Mouse (Mus musculus) left cerebral cortex, adult 2 months (tissue): Measurements from ENCODE around the gene Usp40. TPM values are rescaled to one million over a fixed set of nuclear protein-coding genes. Genes with fewer than 3 reads are reported as not detected.

ENCODE experiments used
- DNase-seq, 2 experiments: peaks; one replicate each; pipeline ENCODE4 v3.0.0; 2021 to 2022; ENCODE audit warnings: low spot score in 2 of 2, mixed read lengths in 1 of 2; ENCODE audit errors: extremely low spot score in 1 of 2
- H3K27ac ChIP-seq: fragments of 200-600 bp; 2 replicates; pipeline ENCODE4 v1.8.1; 2022
- H3K4me3 ChIP-seq: fragments of 200-600 bp; 2 replicates; pipeline ENCODE4 v1.8.1; 2022
- CTCF ChIP-seq: fragments of 200-600 bp; IDR thresholded peaks from 2 replicates; pipeline ENCODE4 v1.8.1; 2022; ENCODE audit warnings: antibody characterized with exemption, mild to moderate bottlenecking, moderate library complexity
- intact Hi-C: fragments of 180-260 bp; cut with DNase I; formaldehyde crosslinking; loops from one replicate; pipeline ENCODE4 v1.15.1; 2025
- total RNA-seq, 2 experiments: library from RNA; stranded (reverse); gene quantifications; 2 replicates each; pipeline ENCODE4 v1.2.3; 2021

The Usp40 gene
- total RNA-seq, 2 experiments from 2014 or later, result 24.2 to 25.4 TPM

- DNase-seq, result no peak
- intact Hi-C loops, result no loop called here
- Histone ChIP-seq H3K4me3 (peak overlapping the region; percentile 83), H3K27ac (peak overlapping the region; percentile 96)
- no peak for TF ChIP-seq CTCF
These were observed 600 bp downstream of the Usp40 start for GRCm38 (mm10) chr1:88007692-88008210.

- intact Hi-C loops, result no loop called here
- no peak overlapping the region for H3K27ac ChIP-seq
- no peak for TF ChIP-seq CTCF
- DNase-seq, result no peak
- no peak overlapping the region for H3K4me3 ChIP-seq
These were observed 15.6 kb downstream of the Usp40 start for GRCm38 (mm10) chr1:87992716-87993115.

- no peak for DNase-seq
- TF ChIP-seq CTCF, result no peak
- Histone ChIP-seq H3K4me3 (no peak overlapping the region), H3K27ac (no peak overlapping the region)
- intact Hi-C loops, result no loop called here
These were observed 26.1 kb downstream of the Usp40 start for GRCm38 (mm10) chr1:87982291-87982690.

- no peak for DNase-seq
- H3K27ac ChIP-seq, result no peak overlapping the region
- intact Hi-C loops, result no loop called here
- TF ChIP-seq CTCF, result no peak
- H3K4me3 ChIP-seq, result no peak overlapping the region
These were observed 38.0 kb downstream of the Usp40 start for GRCm38 (mm10) chr1:87970381-87970780.

GRCm38 (mm10) chr1:87961459-87962167, 46.7 kb downstream of the Usp40 start:
- TF ChIP-seq CTCF, result no peak
- H3K27ac ChIP-seq, result no peak overlapping the region
- no peak for DNase-seq
- no peak overlapping the region for H3K4me3 ChIP-seq
- intact Hi-C loops, result no loop called here

GRCm38 (mm10) chr1:87960752-87961151, 47.6 kb downstream of the Usp40 start:
- TF ChIP-seq CTCF, result no peak
- H3K27ac ChIP-seq, result no peak overlapping the region
- intact Hi-C loops, result no loop called here
- no peak for DNase-seq
- no peak overlapping the region for H3K4me3 ChIP-seq

- no peak for TF ChIP-seq CTCF
- Histone ChIP-seq H3K4me3 (no peak overlapping the region), H3K27ac (no peak overlapping the region)
- intact Hi-C loops, result no loop called here
- DNase-seq, result no peak
These were observed 48.3 kb downstream of the Usp40 start for GRCm38 (mm10) chr1:87959998-87960431.

- DNase-seq, result no peak
- Histone ChIP-seq H3K4me3 (no peak overlapping the region), H3K27ac (no peak overlapping the region)
- intact Hi-C loops, result no loop called here
- no peak for TF ChIP-seq CTCF
These were observed 48.8 kb downstream of the Usp40 start for GRCm38 (mm10) chr1:87959532-87959931.

- TF ChIP-seq CTCF, result peak; percentile 14
- no peak overlapping the region for H3K4me3 ChIP-seq
- intact Hi-C loops, result no loop called here
- no peak for DNase-seq
- no peak overlapping the region for H3K27ac ChIP-seq
These were observed 49.4 kb downstream of the Usp40 start for GRCm38 (mm10) chr1:87958931-87959330.

GRCm38 (mm10) chr1:87953073-87953472, 55.3 kb downstream of the Usp40 start:
- H3K27ac ChIP-seq, result no peak overlapping the region
- no peak overlapping the region for H3K4me3 ChIP-seq
- DNase-seq, result no peak
- intact Hi-C loops, result no loop called here
- TF ChIP-seq CTCF, result no peak

GRCm38 (mm10) chr1:87951641-87952040, 56.7 kb downstream of the Usp40 start:
- Histone ChIP-seq H3K4me3 (no peak overlapping the region), H3K27ac (no peak overlapping the region)
- no peak for DNase-seq
- intact Hi-C loops, result no loop called here
- TF ChIP-seq CTCF, result no peak

- intact Hi-C loops, result no loop called here
- TF ChIP-seq CTCF, result no peak
- Histone ChIP-seq H3K4me3 (no peak overlapping the region), H3K27ac (no peak overlapping the region)
- DNase-seq, result no peak
These were observed 60.7 kb downstream of the Usp40 start for GRCm38 (mm10) chr1:87947681-87948091.

- intact Hi-C loops, result no loop called here
- H3K4me3 ChIP-seq, result no peak overlapping the region
- H3K27ac ChIP-seq, result no peak overlapping the region
- no peak for DNase-seq
- no peak for TF ChIP-seq CTCF
These were observed 66.6 kb downstream of the Usp40 start for GRCm38 (mm10) chr1:87941765-87942164.
